Mouse (Mus musculus) forebrain, embryonic 16.5 days (tissue): ENCODE data around the gene Hspa1a. TPM values are rescaled to one million over a fixed set of nuclear protein-coding genes. Genes with fewer than 3 reads are reported as not detected.
"Not testable (repeated sequence)": the region's sequence is repeated elsewhere in the genome, so short reads cannot be mapped to it uniquely, and the experiment has no call there.

ENCODE experiments used
- ATAC-seq: fragments of 200-750 bp; cut with Nextera tagmentation; 2 replicates; pipeline ENCODE4 v1.8.0; 2017; ENCODE audit warnings: mild to moderate bottlenecking, moderate library complexity
- H3K27ac ChIP-seq: fragments of 300-500 bp; sonication (generic); 2 replicates; pipeline ENCODE4 v1.5.1; 2014; ENCODE audit warnings: low read length, control low read depth
- H3K27me3 ChIP-seq: fragments of 300-500 bp; sonication (generic); replicated peaks from 2 replicates; pipeline ENCODE4 v1.6.1; 2014; ENCODE audit warnings: low read length; ENCODE audit not compliant: control insufficient read depth, insufficient read depth
- H3K36me3 ChIP-seq: fragments of 300-500 bp; sonication (generic); 2 replicates; pipeline ENCODE4 v1.6.1; 2014; ENCODE audit not compliant: control insufficient read depth, insufficient read depth
- H3K4me1 ChIP-seq: fragments of 300-500 bp; sonication (generic); replicated peaks from 2 replicates; pipeline ENCODE4 v1.6.1; 2014; ENCODE audit warnings: low read length; ENCODE audit not compliant: control insufficient read depth, insufficient read depth
- H3K4me2 ChIP-seq: fragments of 300-500 bp; sonication (generic); 2 replicates; pipeline ENCODE4 v1.6.1; 2014; ENCODE audit warnings: mild to moderate bottlenecking, low read length, control low read depth
- H3K4me3 ChIP-seq: fragments of 300-500 bp; sonication (generic); replicated peaks from 2 replicates; pipeline ENCODE4 v1.5.1; 2014; ENCODE audit warnings: mild to moderate bottlenecking, low read length, control low read depth
- H3K9ac ChIP-seq: fragments of 300-500 bp; sonication (generic); replicated peaks from 2 replicates; pipeline ENCODE4 v1.6.1; 2014; ENCODE audit warnings: low read depth, low read length, control low read depth
- H3K9me3 ChIP-seq: fragments of 300-500 bp; sonication (generic); 2 replicates; pipeline ENCODE4 v1.6.1; 2016; ENCODE audit warnings: low read length; ENCODE audit not compliant: control insufficient read depth
- WGBS: fragments of 180-500 bp; shearing (Covaris S2); extraction: QIAGEN DNeasy Blood & Tissue Kit; methylation state at CpG from one replicate; pipeline ENCODE4 v1.1.7; 2014; 5-methylcytosine and 5-hydroxymethylcytosine counted together
- polyA plus RNA-seq: library from polyadenylated mRNA; unstranded; fragments of >200 nt; fragmentation: Nextera tagmentation; extraction: Ambion mirVana; gene quantifications from 2 replicates; pipeline ENCODE4 v1.2.1, GENCODE M21; 2015

The Hspa1a gene
- polyA plus RNA-seq, 1 experiment from 2014 or later = 5.2 TPM

DNA sequence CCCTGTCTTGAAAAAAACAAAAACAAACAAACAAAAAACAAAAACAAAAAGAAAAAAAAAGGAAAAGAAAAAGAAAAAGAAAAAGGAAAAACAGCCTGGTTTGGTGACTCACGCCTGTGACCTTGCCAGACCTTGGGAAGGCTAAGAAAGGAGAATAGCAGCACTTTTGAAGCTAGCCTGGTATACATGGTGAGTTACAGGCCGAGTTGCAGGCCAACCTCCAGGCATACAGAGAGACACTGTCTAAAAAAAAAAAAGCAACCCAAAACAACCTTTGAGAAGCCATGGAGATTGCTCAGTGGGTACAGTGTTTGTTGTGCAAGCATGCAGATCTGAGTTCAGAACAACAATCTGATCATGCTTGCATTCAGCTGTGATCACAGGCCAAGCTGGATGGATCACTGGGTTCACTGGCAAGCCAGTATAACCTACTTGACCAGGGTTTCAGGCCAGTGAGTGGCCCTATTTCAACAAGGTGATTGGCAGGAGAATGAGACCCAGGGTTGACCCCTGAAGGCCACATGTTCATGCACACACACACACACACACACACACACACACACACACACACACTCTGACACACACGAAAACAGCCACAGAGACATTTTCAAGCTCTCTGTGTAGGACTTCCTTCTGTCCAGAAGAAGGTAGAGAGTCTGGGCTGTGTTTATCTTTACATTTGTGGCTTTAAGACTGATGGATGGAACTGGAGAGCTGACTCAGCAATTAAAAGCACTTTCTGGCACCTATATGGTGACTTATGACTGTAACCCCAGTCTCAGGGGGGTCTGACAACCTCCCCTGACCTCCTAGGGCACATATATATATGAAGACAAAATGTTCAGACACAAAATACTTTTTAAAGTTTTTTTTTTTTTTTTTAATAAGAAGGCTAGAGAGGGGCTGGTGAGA, 3.9 kb upstream of the Hspa1a start:
- no peak overlapping the region for H3K4me3 ChIP-seq
- no peak overlapping the region for H3K27ac ChIP-seq
- 73% methylated on average over 3 of the region's 3 CpGs for WGBS
- no peaks in the 10 kb centered on the region for H3K36me3 ChIP-seq
- H3K4me2 ChIP-seq = no peak overlapping the region
- no peak for ATAC-seq
- no peaks in the 10 kb centered on the region for H3K9me3 ChIP-seq
- H3K27me3 ChIP-seq = no peaks in the 10 kb centered on the region
- no peak overlapping the region for H3K9ac ChIP-seq
- peaks cover 11% of the 10 kb centered on the region for H3K4me1 ChIP-seq

DNA sequence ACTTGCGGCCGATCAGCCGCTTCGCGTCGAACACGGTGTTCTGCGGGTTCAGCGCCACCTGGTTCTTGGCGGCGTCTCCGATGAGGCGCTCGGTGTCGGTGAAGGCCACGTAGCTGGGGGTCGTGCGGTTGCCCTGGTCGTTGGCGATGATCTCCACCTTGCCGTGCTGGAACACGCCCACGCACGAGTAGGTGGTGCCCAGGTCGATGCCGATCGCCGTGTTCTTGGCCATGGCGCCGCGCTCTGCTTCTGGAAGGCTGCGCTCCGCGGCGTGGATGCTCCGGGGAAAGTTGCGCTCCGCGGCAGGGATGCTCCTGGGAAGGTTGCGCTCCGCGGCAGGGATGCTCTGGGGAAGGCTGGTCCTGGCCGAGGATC, 275 bp downstream of the Hspa1a start:
- under 1% methylated on average over 17 of the region's 43 CpGs for WGBS
- 0 out of 2 replicates have a peak overlapping the region, but pooled peaks have one; percentile 25 for H3K9ac ChIP-seq
- not testable (repeated sequence) for H3K36me3 ChIP-seq, H3K27ac ChIP-seq, H3K4me1 ChIP-seq, H3K9me3 ChIP-seq
- H3K4me2 ChIP-seq = peak overlapping the region; percentile 64
- H3K4me3 ChIP-seq = peak overlapping the region; percentile 44
- peak; percentile 67 for ATAC-seq
- H3K27me3 ChIP-seq = peaks cover 18% of the 10 kb centered on the region

DNA sequence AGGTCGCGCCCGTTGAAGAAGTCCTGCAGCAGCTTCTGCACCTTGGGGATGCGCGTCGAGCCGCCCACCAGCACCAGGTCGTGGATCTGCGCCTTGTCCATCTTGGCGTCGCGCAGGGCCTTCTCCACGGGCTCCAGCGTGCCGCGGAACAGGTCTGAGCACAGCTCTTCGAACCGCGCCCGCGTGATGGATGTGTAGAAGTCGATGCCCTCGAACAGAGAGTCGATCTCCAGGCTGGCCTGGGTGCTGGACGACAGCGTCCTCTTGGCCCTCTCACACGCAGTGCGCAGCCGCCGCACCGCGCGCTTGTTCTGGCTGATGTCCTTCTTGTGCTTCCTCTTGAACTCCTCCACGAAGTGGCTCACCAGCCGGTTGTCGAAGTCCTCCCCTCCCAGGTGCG, 1.1 kb downstream of the Hspa1a start:
- not testable (repeated sequence) for H3K27ac ChIP-seq, H3K9ac ChIP-seq, H3K4me1 ChIP-seq, H3K9me3 ChIP-seq, ATAC-seq, H3K36me3 ChIP-seq, H3K4me2 ChIP-seq, H3K4me3 ChIP-seq
- peaks cover 18% of the 10 kb centered on the region for H3K27me3 ChIP-seq
- 26% methylated on average over 17 of the region's 37 CpGs for WGBS

DNA sequence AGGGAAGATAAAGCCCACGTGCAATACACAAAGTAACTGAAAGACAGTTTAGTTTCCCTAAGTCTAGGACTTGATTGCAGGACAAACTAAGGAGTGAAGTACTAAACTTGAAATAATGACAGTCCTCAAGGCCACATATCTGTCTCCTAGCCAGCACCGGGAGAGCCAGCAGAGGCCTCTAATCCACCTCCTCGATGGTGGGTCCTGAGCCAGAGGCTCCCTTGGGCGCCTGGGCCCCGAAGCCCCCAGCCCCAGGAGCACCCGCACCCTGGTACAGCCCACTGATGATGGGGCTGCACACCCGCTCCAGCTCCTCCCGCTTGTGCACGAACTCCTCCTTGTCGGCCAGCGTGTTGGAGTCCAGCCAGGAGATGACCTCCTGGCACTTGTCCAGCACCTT, 2.1 kb downstream of the Hspa1a start, which contains the start of gene Gm20481:
Gene Gm20481, plus strand, starts transcription at position 91 of the 400 bp plus-strand sequence.
- H3K4me2 ChIP-seq, H3K36me3 ChIP-seq, H3K4me3 ChIP-seq, H3K9me3 ChIP-seq, H3K4me1 ChIP-seq, H3K9ac ChIP-seq, ATAC-seq, H3K27ac ChIP-seq: not testable (repeated sequence)
- peaks cover 18% of the 10 kb centered on the region for H3K27me3 ChIP-seq
- 70% methylated on average over 6 of the region's 11 CpGs for WGBS

DNA sequence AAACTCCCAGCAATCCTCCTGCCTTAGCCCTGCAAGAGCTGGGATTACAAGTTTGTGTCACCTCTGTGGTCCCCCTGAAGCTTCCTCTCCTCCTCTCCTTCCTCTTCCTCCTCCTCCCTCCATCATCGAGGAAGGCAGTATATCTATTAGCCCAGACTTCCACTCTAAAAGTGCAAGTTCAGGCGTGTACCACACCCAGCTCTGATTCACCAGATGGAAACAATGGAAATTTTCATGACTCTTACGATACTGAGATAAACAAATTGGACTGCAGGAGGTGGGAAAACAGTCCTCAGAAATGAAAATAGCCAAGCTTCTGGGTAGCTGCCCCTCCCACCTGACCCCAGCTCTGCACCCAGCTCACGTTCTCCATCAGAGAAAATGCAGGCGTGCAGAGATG, 6.3 kb downstream of the Hspa1a start:
- Histone ChIP-seq H3K9me3 (no peaks in the 10 kb centered on the region), H3K9ac (no peak overlapping the region), H3K27ac (no peak overlapping the region), H3K4me1 (no peaks in the 10 kb centered on the region), H3K4me3 (no peak overlapping the region), H3K4me2 (no peak overlapping the region), H3K36me3 (no peaks in the 10 kb centered on the region), H3K27me3 (peaks cover 20% of the 10 kb centered on the region)
- 83% methylated on average over 5 of the region's 5 CpGs for WGBS
- ATAC-seq = no peak

DNA sequence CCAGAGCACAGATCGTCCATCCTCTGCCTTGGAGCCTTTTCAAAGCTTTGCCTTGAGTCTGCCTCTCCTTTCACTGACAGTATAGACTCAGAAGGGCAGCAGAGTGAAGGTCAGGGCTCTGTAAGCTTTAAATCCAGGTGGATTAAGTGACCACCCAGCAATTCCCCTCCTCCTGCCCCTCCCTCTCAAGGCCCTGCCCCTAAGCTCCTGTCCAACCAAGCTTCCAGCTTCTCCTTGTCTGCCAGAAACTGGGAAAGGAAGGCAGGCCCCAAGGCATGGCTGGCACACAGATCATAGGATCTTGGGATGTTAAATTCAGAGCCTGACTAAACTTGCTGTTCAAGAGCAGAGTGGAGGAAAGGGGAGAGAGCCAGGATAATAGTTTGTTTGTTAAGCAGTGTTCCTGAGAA, 7.3 kb downstream of the Hspa1a start:
- Histone ChIP-seq H3K27me3 (peaks cover 23% of the 10 kb centered on the region), H3K27ac (no peak overlapping the region), H3K4me1 (peaks cover 3% of the 10 kb centered on the region), H3K9me3 (no peaks in the 10 kb centered on the region), H3K9ac (no peak overlapping the region), H3K4me2 (no peak overlapping the region), H3K36me3 (no peaks in the 10 kb centered on the region), H3K4me3 (no peak overlapping the region)
- no peak for ATAC-seq
- 6% methylated on average over 1 of the region's 1 CpGs for WGBS

DNA sequence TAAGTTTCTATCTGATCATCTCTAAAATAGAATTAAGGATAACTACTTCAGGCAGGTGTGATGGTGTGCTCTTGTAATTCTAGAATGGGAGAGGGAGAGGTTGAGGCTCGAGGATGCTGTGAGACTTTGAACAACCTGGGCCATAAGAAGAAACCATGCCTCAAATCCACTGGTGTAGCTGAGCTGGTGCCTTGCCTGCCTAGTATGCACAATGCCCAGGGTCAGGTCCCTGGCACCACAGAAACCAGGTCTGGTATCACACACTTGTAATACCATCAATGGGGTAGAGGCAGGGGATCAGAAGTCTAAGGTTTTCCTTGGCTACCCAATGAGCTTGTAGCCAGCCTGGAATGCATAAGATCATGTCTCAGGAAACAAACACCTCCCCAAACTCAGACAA, 9.1 kb downstream of the Hspa1a start:
- ATAC-seq = no peak
- H3K36me3 ChIP-seq = no peaks in the 10 kb centered on the region
- H3K4me3 ChIP-seq = no peak overlapping the region
- no peak overlapping the region for H3K27ac ChIP-seq
- no peak overlapping the region for H3K9ac ChIP-seq
- no peaks in the 10 kb centered on the region for H3K9me3 ChIP-seq
- peaks cover 7% of the 10 kb centered on the region for H3K4me1 ChIP-seq
- no peak overlapping the region for H3K4me2 ChIP-seq
- peaks cover 7% of the 10 kb centered on the region; the same call in 1 of the 2 replicates for H3K27me3 ChIP-seq
- WGBS = 48% methylated on average over 1 of the region's 1 CpGs

DNA sequence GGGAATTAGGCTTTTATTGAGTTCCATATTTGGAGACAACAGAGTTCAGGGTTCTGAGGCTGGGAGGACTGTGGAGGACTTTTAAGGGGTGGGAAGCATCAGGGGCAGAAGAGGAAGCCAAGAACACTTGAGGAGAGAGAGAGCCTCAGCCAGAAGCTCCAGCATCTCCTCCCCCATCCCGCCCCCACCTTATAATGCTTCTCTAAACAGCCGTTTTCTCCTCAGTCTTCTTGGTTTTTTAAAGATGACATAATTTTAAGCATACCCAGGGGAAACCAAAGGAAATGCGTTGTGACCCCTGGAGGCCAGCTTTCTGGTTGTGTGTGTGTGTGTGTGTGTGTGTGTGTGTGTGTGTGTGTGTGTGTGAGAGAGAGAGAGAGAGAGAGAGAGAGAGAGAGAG, 9.8 kb downstream of the Hspa1a start:
- H3K27me3 ChIP-seq = peaks cover 5% of the 10 kb centered on the region; the same call in 1 of the 2 replicates
- no peak overlapping the region for H3K4me3 ChIP-seq
- H3K27ac ChIP-seq = no peak overlapping the region
- WGBS = 34% methylated on average over 3 of the region's 3 CpGs
- no peak overlapping the region for H3K4me2 ChIP-seq
- no peak overlapping the region for H3K9ac ChIP-seq
- peaks cover 7% of the 10 kb centered on the region for H3K4me1 ChIP-seq
- no peaks in the 10 kb centered on the region for H3K9me3 ChIP-seq
- no peak for ATAC-seq
- no peaks in the 10 kb centered on the region for H3K36me3 ChIP-seq

DNA sequence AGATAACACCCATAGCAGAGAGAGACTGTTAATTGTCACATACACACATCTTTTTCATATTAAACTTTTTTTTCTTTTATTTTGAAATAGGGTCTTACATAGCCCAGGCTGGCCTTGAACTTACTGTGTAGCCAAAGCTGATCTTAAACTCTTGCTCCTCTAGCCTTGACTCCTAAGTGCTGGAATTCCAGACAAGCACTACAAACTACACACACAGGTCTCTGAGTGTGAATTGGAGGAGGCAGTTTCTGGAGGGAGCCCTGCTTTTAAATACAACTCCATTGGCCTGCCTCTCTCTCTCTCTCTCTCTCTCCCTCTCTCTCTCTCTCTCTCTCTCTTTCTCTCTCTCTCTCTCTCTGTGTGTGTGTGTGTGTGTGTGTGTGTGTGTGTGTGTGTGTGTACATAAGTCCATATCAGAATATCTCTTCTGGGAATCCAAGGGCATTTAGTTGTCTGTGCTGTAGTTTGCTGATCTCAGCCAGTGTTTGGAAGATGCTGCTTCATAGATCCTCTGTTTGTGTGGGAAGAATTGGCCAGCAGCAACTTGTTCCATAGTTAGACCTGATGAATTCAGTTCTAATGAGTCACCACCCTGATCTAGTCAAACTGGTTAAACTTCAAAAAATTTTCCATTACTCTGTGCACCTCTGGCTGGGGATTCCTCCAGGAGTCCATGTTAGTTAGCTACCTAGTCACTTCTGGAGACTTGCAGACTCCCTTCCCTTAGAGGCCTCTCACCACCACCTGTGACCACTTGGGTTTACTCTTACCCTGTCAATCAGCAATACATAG, 11.1 kb downstream of the Hspa1a start:
- H3K9ac ChIP-seq = no peak overlapping the region
- peaks cover 7% of the 10 kb centered on the region for H3K4me1 ChIP-seq
- peaks cover 7% of the 10 kb centered on the region; the same call in 1 of the 2 replicates for H3K27me3 ChIP-seq
- no peak overlapping the region for H3K4me3 ChIP-seq
- H3K36me3 ChIP-seq = no peaks in the 10 kb centered on the region
- ATAC-seq = no peak
- no peaks in the 10 kb centered on the region for H3K9me3 ChIP-seq
- no peak overlapping the region for H3K27ac ChIP-seq
- H3K4me2 ChIP-seq = no peak overlapping the region
